Mouse (Mus musculus) spleen, embryonic (tissue): ENCODE data around the gene Kif27.
"Not testable (repeated sequence)": the region's sequence is repeated elsewhere in the genome, so short reads cannot be mapped to it uniquely, and the experiment has no call there.

Source experiments
- CTCF ChIA-PET: fragments of 350-600 bp; sonication (Branson Sonifier 250); formaldehyde crosslinking; loops from one replicate; lab custom pipeline; 2022; lab: Charles Lee

The Kif27 gene

GRCm38 (mm10) chr13:58365179-58365578 is 6.3 kb upstream of the Kif27 start:
- CTCF ChIA-PET, result not testable (repeated sequence)

DNA sequence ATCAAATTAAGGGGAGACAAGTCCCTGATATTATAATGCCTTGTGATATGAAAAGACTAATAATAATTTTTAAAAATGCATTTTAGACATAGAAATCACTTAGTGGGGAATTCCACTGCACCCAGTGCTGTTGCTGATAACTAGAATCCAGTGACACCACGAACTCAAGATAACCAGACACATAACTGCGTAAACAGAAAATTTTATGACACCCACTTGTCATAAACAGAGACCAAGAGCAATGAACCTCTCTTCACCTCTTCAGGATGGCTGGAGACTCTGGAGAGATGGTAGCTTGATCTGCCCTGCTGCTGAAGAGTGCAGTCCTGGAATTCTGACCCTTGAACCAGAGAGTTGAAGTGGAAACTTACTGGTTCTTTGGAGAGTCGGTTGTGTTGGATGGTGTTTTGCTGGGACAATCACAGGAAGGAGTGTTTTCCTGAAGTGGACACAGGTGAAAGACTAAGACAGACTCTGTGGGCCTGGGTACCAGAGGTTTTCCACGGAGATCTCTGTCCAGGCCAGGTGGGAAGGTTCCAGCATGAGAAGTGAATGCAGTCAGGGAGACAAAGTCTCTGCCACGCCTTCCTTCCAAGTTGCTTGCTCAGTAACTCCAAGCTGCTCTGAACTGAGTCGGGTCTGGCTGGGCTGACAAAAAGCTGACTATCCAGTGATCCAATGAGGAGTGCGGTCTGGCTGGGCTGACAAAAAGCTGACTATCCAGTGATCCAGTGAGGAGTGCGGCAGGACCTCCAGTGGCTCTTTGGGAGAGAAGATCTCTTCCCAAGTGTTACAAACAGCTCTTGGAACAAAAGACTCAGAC is 5.6 kb upstream of the Kif27 start:
- CTCF ChIA-PET, result no interaction called here

GRCm38 (mm10) chr13:58359304-58359653 is 357 bp upstream of the Kif27 start:
- CTCF ChIA-PET, result no interaction called here

- CTCF ChIA-PET, result interaction anchor here (0.7 kb wide), 1 partner anchor 1155 kb away, joined by 5 read pairs; no protein-coding TSS in a partner anchor
These were observed 5.9 kb downstream of the Kif27 start for GRCm38 (mm10) chr13:58352996-58353395.

- CTCF ChIA-PET, result no interaction called here
These were observed 8.3 kb downstream of the Kif27 start for GRCm38 (mm10) chr13:58350606-58351005.

- CTCF ChIA-PET, result no interaction called here
These were observed 14.4 kb downstream of the Kif27 start for GRCm38 (mm10) chr13:58344505-58344904.

GRCm38 (mm10) chr13:58337456-58337855 is 21.5 kb downstream of the Kif27 start:
- CTCF ChIA-PET, result interaction anchor here (0.6 kb wide), 1 partner anchor 150 kb away, joined by 4 read pairs; no protein-coding TSS in a partner anchor

- CTCF ChIA-PET, result no interaction called here
These were observed 24.8 kb downstream of the Kif27 start for GRCm38 (mm10) chr13:58334116-58334515.

DNA sequence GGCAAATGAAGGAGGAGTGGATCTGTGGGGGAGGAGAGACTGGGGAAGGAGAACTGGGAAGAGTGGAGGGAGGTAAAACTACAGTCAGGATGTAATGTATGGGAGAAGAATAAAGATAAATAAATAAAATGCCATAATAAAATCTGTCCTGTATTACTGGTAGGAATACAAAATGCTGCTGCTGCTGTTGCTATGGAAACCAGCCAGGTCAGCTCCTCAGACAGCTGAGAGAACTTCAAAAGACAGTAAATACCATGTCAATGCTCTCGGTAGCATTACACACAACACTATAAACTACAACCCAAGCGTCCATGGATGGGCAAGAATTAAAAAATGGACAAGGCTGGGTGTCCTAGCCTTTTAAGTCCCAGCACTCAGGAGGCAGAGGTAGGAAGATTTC is 41.2 kb downstream of the Kif27 start:
- CTCF ChIA-PET, result no interaction called here

DNA sequence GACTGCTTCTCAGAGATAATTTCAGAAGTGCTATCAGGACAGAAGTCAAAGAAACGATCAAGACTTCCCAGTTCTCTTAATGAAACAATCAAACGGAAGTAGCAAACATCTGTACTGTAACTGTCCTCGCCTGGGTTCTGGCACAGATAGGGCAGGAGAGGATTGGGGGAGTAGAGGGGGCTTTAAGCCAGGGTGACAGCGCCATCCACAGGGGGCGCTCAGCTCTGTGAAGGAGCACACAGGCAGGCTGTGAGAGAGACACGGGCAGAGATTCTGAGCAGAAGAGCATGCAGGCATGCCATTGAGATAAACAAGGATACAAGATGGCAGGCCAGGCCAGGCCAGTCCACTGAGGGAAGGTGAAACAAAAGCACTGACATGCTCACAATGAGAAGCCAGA is 43.9 kb downstream of the Kif27 start:
- CTCF ChIA-PET, result no interaction called here

- CTCF ChIA-PET, result no interaction called here
These were observed 45.2 kb downstream of the Kif27 start for GRCm38 (mm10) chr13:58313758-58314157.

DNA sequence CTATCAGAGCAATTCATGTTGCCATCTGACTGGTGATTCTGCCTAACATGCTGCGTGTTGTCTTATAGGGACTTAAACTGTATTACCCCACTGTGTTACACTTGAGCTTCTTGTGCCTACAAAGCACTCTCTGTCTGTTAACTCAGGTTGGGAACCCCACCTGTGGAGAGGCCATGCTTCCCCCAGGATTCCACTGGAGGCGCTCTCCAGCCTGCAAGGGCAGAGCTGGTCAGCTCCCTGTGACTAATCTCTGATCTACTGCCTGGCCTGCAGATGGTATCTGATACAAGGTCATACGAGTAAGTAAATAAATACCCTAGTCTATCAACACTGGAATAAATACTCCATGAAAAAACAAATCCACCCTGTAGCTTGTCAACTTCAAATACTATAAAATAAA is 47.6 kb downstream of the Kif27 start:
- CTCF ChIA-PET, result no interaction called here

DNA sequence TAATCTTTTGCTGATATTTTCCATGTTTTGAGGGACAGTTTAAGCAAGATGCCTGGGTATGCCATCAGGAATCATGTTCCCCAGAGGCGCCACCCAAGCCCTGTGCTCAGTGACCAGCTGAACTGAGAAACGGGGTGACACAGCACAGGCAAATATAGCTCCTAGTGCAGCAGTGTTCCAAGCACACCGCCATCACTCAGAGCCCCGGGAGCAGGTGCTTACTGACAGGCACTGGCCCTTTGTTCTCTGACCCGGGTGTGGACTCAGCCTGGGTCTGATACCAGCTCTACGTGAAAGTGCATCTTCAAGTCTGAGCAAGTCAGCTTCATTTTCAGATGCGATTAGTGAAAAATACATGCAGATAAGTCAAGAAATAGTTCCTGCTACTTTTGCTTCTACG is 49.4 kb downstream of the Kif27 start:
- CTCF ChIA-PET, result interaction anchor here (0.7 kb wide), 1 partner anchor 261 kb away, joined by 3 read pairs; no protein-coding TSS in a partner anchor

DNA sequence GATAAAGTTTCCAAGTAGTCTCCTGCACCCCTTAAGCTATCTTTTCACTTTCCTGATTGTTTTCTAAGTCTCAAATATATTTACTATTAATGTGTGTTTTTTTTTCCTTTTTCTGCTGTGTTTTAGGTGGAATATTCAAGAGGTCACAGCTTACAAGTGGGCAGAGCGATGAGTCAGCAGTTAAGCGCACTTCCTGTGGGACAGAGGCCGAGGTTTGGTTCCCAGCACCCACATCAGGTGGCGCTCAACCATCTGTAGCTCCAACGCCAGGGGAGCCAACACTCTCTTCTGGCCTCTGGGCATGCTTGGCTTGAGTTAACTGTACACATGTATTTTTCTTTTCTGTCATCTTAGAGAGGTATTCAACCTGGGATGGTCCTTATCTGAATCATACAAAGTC is 51.5 kb downstream of the Kif27 start:
- CTCF ChIA-PET, result no interaction called here

DNA sequence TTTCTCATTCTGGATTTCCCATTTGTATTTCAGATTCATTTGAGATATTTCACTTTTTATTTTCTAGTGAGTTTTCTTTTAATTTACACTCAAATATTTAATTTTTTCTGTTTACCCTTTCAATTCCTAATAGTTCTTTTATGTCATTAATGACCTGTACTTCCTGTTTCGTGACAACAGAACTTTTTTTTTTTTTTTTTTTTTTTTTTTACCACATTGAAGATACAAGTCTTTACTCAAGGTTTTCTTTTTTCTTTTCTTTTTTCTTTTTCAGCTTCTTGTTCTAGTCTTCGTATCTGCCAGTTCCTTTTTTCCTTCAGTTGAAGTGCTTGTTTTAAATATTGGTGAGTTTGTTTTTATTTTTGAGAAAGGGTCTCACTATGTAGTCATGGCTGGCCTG is 53.7 kb downstream of the Kif27 start:
- CTCF ChIA-PET, result interaction anchor here (0.6 kb wide), 2 partner anchors 83 to 242 kb away, joined by 4 to 6 read pairs; no protein-coding TSS in a partner anchor

GRCm38 (mm10) chr13:58302421-58303145 is 56.3 kb downstream of the Kif27 start:
- CTCF ChIA-PET, result no interaction called here

DNA sequence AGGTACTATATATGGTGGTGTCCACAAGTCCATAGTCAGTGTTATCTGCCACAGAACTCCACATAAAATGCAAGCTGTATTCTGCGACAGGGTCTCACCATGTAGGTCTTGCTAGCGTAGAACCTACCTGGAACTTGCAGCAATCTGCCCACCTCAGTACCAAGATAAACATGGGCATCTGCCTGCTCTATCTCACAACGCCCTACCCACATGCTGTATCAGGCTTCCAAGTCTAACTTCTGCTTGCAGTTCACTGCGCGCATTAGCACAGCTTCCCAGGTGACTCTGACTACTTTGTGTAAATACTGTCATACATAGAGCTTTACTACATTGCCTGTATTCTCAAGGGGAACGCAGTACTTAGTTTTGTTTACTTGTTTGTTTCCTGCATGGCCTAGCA is 57.0 kb downstream of the Kif27 start:
- CTCF ChIA-PET, result no interaction called here

DNA sequence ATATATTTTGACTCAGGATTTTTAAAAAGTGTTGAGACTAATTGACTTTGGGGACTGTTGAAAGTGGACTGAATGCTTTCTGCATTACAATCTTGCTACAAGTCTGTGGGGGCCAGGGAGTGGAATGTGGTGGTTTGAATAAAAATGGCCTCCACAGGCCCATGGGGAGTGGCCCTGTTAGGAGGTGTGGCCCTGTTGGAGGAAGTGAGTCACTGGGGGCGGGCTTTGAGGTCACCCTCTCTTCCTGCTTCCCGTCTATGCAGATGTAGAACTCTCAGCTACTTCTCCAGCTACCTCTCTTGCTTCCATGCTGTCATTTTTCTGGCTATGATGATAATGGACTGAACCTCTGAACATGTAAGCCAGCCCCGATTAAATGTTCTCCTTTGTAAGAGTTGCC is 60.2 kb downstream of the Kif27 start:
- CTCF ChIA-PET, result interaction anchor here (0.7 kb wide), 1 partner anchor 241 kb away, joined by 4 read pairs; no protein-coding TSS in a partner anchor

DNA sequence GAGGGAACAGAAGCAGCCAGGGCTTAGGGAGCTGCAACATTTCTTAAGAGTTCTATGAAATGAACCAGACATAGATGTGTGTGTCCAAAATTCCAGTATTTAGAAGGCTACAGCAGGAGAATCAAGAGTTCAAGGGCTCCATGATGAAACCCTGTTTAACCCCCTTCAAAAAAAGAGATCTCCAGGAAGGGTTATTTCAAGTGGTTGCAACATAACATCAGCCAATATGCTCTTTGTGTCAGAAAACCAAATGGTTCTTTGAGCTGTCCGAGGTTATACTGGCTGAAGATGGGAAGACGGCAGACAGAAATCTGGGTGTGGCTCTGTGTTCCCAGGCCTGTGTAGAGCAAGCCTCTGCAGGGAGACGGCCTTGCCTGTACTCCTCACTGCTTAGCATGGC is 63.3 kb downstream of the Kif27 start:
- CTCF ChIA-PET, result no interaction called here

DNA sequence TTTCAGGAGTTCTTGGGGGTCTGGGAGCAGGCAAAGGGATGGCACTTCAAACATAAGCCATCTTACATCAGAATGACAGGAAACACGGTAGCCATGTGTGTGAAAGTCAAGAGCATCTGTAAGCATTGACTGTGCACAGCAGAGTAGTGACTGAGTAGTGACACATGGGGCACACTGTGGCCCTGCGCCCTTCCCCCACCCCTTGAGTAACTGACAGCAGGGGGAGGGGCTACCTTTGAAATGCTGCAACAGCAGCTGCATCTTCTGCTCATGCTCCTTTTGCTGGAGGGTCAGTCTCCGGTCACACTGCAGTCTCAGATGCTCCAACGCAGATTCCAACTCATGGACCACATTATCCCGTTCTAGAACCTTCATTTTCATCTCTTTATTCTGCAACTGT is 66.1 kb downstream of the Kif27 start:
- CTCF ChIA-PET, result no interaction called here

DNA sequence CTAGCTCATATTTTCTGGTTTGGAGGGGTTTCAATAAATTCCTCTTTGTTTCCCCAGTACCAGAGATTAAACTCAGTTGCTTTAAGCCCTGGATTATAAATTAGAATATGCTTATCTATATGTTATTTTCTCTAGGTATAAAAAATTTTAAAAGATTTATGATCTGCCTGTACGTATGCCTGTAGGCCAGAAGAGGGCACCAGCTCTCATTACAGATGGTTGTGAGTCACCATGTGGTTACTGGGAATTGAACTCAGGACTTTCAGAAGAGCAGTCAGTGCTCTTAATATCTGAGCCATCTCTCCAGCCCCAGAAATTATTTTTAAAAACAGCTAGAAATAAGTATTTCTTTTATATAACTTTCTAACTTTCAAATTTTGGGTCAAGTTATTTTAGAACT is 69.6 kb downstream of the Kif27 start:
- CTCF ChIA-PET, result interaction anchor here (1.4 kb wide), 1 partner anchor 255 kb away, joined by 4 read pairs; no protein-coding TSS in a partner anchor

- CTCF ChIA-PET, result interaction anchor here (0.6 to 1.4 kb wide), 3 partner anchors 255 to 309 kb away, joined by 3 to 4 read pairs (median 3); no protein-coding TSS in a partner anchor
These were observed 71.1 kb downstream of the Kif27 start for GRCm38 (mm10) chr13:58287822-58288221.

DNA sequence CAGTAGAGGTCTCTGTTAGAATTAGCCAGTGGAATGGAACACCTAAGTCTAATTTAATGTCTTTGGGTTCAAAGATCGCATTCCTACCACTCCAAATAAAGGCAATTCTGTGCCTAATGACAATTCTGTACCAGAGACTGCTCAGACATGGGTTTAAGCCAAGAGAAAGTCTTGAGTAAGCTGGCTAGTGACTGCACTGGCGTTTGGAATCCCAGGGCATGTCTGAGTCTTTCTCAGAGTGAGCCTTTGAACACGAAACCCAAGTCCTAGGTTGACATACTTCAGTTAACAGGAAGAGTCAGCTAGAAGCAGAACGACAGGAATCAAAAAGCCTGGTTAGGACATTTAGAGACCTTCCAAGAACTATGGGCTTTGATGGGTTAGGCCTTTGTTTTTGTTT is 75.5 kb downstream of the Kif27 start:
- CTCF ChIA-PET, result no interaction called here
